Mouse (Mus musculus): ENCODE results near the gene Tas2r137. TPM values are rescaled to one million over a fixed set of nuclear protein-coding genes. Genes with fewer than 3 reads are reported as not detected.

Gene Tas2r137
- total RNA-seq (2015) (not detected in 2 replicates), total RNA-seq (2017) (not detected in 2 replicates)

DNA sequence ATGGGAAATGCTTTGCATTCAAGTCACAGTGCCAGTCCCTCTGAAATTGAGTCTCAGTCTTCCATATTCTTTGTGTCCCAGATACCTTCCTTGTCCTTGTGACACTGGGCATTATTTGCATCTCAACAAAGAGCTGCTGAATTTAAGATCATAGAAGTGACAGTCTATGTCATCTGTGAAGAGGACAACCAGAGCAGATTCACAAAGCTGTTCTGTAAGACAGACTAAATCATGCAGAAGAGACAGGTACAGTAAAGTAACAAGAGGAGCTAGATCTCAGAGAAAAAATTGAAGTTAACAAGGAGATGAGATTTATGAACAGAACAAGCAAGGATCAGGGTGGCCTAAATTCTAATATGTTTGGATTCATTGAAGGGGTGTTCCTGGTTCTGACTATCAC lies at the start of gene Tas2r137:
Tas2r137 (plus strand) TSS at position 301 of the 400 bp plus-strand sequence.
- ATAC-seq (replicated peaks; ENCODE audit: poor library complexity), result no peak

GRCm38 (mm10) chr6:40441276-40441675 lies 49.8 kb upstream of the Tas2r137 start:
- no peak for ATAC-seq (replicated peaks; ENCODE audit: poor library complexity)

GRCm38 (mm10) chr6:40441755-40442154 lies 49.3 kb upstream of the Tas2r137 start:
- no peak for ATAC-seq (replicated peaks; ENCODE audit: poor library complexity)

GRCm38 (mm10) chr6:40443281-40443928 lies 47.6 kb upstream of the Tas2r137 start:
- peak; percentile 26 for ATAC-seq (replicated peaks; ENCODE audit: poor library complexity)

DNA sequence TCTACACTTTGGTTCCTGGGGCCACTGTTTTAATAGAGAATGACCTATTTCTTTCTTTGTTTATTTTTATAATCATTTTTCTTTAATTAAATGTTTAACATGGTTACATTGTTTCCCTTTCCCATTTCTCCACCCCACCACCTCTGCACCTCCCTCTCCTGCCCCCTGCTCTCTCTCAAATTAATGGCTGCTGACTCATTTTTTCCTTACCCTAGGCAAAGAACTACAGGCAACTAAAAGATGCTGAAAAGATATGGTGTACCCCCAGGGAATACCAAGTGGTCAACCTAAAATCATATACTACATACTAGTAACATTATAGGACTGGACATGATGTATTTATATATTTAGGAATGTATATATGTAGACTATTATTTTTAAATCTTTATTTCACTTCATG lies 42.4 kb upstream of the Tas2r137 start:
- no peak for ATAC-seq (replicated peaks; ENCODE audit: poor library complexity)

DNA sequence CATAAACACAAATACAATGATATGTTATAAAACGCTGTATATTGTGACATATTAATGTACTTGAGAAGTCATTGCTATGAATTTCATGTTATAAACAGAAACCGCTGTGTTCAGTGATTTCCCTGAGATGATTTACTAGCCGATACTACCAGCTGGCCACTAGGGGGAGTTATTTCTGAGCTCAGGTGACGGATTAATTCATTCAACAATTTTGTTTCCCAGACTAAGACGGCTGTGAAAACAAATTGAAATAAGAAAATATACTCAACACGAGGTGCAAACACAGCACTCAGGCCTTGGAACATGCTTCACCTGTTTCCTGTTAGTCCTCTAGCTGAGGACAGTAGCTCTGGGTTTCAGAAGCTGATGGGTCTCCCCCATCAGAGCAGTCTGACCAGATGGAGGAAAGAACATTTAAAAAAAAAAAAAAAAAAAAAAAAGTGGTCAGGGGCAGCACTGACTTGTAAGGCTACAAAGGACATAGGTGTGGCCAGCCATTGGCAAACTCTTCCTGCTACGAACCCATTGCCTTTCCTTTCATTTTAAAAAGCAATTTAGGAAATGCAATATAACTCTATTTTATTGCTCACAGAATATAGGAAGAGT lies 36.5 kb upstream of the Tas2r137 start:
- peak; percentile 76 for ATAC-seq (replicated peaks; ENCODE audit: poor library complexity)

DNA sequence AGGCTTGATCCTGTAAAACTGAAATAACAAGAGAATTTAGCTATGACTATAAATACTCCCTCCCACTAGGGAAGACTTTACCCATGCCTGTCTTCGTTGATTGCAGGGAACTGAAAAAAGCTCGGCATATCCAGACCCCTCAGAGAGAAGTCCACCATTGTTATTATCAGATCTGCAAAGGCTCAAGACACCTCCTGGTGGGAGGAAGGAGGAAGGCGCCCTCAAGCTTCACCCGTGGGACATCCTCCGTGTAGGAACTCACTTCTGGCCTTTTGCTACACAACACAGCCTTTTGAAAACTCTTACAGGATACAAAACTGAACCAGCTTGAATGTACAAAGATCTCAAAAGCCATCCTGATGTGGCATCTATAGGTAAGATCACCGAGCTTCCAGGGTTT lies 25.3 kb upstream of the Tas2r137 start:
- ATAC-seq (replicated peaks; ENCODE audit: poor library complexity), result peak; percentile 80

DNA sequence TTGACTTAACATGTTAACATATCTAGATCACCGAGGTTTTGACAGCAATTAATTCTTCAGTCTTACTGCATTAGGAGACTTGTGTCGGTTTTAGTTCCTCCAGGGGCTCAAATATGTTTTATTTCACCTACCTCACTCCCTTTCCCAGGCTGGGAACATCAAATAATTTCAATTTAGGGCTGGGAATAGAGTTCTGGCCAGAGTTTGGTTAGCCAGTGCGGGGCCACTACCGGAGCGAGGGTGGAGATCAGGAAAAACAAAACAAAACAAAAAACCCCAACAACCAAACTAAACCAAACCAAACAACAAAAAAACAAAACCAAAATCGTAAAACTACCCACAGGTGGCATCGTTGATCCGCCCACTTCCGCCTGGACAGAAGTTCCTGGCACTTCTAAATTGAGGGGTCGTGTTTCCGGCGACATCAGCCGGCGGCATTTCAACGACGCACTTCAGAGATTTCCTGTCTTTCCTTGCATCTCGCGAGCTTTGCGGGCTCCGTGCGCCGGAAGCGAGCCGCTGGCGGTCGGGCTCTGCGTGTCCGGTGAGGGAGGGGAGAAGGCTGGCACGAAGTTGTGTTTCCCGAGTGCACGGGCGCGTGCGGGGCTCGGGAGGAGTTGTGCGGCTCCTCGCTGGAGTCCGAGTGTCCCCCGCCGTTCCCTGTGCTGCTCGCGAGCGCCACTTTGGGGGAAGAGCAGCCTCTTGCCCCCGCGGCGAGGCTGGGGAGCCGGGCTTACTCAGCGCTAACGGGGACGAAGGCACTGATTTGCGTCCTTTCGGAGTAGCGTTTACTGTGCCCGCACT lies 19.9 kb upstream of the Tas2r137 start, which contains the start of gene Ssbp1:
Ssbp1 (plus strand) TSS at position 437 of the 804 bp plus-strand sequence.
- peak; percentile 99 for ATAC-seq (replicated peaks; ENCODE audit: poor library complexity)

GRCm38 (mm10) chr6:40471720-40472010 lies 19.4 kb upstream of the Tas2r137 start:
- ATAC-seq (replicated peaks; ENCODE audit: poor library complexity), result no peak

GRCm38 (mm10) chr6:40476132-40476531 lies 14.9 kb upstream of the Tas2r137 start:
- ATAC-seq (replicated peaks; ENCODE audit: poor library complexity), result no peak

DNA sequence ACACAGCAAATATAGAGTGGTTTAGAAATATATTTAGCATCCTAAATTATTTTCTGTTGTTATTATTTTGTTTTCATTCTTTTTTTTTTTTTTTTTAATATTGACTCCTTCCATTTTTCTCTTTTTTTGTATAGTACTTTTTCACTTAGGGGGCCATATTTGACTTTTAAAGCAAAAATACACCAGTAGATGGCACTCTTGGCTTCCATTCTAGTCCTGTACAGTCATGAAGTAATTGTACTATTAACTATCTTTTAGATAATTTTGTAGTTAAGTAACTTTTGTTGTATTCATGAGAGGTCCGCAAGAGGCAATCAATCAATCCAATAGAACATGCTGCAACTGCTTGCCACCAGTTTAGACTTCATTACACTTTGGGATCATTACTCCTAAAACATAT lies 11.3 kb upstream of the Tas2r137 start:
- ATAC-seq (replicated peaks; ENCODE audit: poor library complexity), result peak; percentile 77

- no peak for ATAC-seq (replicated peaks; ENCODE audit: poor library complexity)
Measured at GRCm38 (mm10) chr6:40482318-40482717, 8.7 kb upstream of the Tas2r137 start.

- no peak for ATAC-seq (replicated peaks; ENCODE audit: poor library complexity)
Measured at GRCm38 (mm10) chr6:40493229-40493628, 2.2 kb downstream of the Tas2r137 start, which contains the start of gene Tas2r108. Gene Tas2r108, plus strand, starts transcription at chr6:40493529.

- ATAC-seq (replicated peaks; ENCODE audit: poor library complexity), result no peak
Measured at GRCm38 (mm10) chr6:40519408-40519807, 28.4 kb downstream of the Tas2r137 start, which contains the start of gene Prss37. Gene Prss37, minus strand, starts transcription at chr6:40519508.

Other genes starting within 250 kb of the Tas2r137 start
- gene Agk, start 166.1 kb upstream of the Tas2r137 start, total RNA-seq (2015), result 24.7 and 29.7 TPM in 2 replicates
- 30.0 and 45.8 TPM in 2 replicates for gene Agk, start 166.1 kb upstream of the Tas2r137 start, total RNA-seq (2017)
- 7.0 and 9.2 TPM in 2 replicates for gene E330009J07Rik, start 55.1 kb upstream of the Tas2r137 start, total RNA-seq (2015)
- gene E330009J07Rik, start 55.1 kb upstream of the Tas2r137 start, total RNA-seq (2017), result 12.3 and 12.5 TPM in 2 replicates
- gene Wee2, start 52.1 kb upstream of the Tas2r137 start, total RNA-seq (2015), result not detected in 2 replicates
- gene Wee2, start 52.1 kb upstream of the Tas2r137 start, total RNA-seq (2017), result not detected in 2 replicates
- 155 and 183 TPM in 2 replicates for gene Ssbp1, start 19.9 kb upstream of the Tas2r137 start, total RNA-seq (2015)
- gene Ssbp1, start 19.9 kb upstream of the Tas2r137 start, total RNA-seq (2017), result 98.6 and 141 TPM in 2 replicates
- not detected in 2 replicates for gene Tas2r108, start 2.3 kb downstream of the Tas2r137 start, total RNA-seq (2015)
- not detected in 2 replicates for gene Tas2r108, start 2.3 kb downstream of the Tas2r137 start, total RNA-seq (2017)
- gene Prss37, start 28.3 kb downstream of the Tas2r137 start, total RNA-seq (2015), result not detected in 2 replicates
- gene Prss37, start 28.3 kb downstream of the Tas2r137 start, total RNA-seq (2017), result not detected in 2 replicates
- gene Olfr461, start 63.8 kb downstream of the Tas2r137 start, total RNA-seq (2015), result not detected in 2 replicates
- gene Olfr461, start 63.8 kb downstream of the Tas2r137 start, total RNA-seq (2017), result not detected in 2 replicates
- gene Olfr460, start 78.3 kb downstream of the Tas2r137 start, total RNA-seq (2015), result not detected in 2 replicates
- gene Olfr460, start 78.3 kb downstream of the Tas2r137 start, total RNA-seq (2017), result not detected in 2 replicates
- gene Clec5a, start 94.6 kb downstream of the Tas2r137 start, total RNA-seq (2015), result 90.9 and 108 TPM in 2 replicates
- 113 and 138 TPM in 2 replicates for gene Clec5a, start 94.6 kb downstream of the Tas2r137 start, total RNA-seq (2017)
- gene Tas2r138, start 122.1 kb downstream of the Tas2r137 start, total RNA-seq (2015), result not detected in 2 replicates
- gene Tas2r138, start 122.1 kb downstream of the Tas2r137 start, total RNA-seq (2017), result not detected in 2 replicates
- 35.6 and 43.9 TPM in 2 replicates for gene Mgam, start 137.6 kb downstream of the Tas2r137 start, total RNA-seq (2015)
- gene Mgam, start 137.6 kb downstream of the Tas2r137 start, total RNA-seq (2017), result 55.5 and 85.3 TPM in 2 replicates